Mouse (Mus musculus): ENCODE measurements around the gene Iscu. TPM values are rescaled to one million over a fixed set of nuclear protein-coding genes. Genes with fewer than 3 reads are reported as not detected.
"Not testable (repeated sequence)": the region's sequence is repeated elsewhere in the genome, so short reads cannot be mapped to it uniquely, and the experiment has no call there.

Iscu gene
- polyA plus RNA-seq, 1 experiment from 2014 or later = 108 TPM

DNA sequence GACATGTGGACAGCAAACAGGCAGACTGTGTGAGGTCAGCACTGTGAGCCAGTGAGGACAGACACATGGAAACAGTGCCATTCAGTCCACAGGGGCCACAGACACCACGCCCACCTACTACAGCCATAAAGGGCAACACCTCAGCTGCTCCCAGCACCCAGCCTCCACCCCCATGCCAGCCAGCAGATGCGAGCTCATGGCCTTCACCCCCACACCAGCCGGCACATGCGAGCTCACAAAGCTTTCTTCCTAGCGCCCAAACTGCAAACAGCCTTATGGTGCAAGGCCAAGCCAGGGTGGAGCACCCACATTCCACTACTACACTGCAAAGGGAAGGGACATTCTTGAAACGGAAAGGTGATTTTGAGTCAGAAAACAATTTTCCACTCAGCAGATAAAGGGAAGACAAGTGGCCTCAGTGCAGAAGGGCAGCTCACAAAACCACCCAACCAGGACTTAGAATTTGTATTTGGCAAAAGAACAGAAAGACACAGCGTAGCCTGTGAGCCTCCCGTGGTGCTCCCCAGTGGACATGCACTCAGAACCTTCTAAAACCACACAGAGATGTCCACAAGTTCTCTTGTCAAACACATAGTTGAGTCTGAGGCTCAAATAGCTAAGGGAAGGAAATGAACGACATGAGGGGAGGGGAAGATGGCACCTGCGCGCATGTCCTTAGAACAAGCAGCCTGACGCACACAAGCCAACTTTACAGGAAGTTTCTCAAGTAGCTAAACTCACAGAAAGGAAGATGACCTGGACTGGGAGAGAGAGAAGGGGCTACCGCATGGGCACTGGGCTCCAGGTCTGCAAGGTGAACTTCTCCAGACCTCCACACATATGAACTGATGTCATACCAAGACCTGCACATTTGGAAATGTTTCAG is 6.7 kb upstream of the Iscu start:
- no peak for ATAC-seq (ENCODE audit: borderline replicate concordance, extremely low read depth, low FRiP score, low TSS enrichment)
- no peaks in the 10 kb centered on the region for H3K9me3 ChIP-seq

DNA sequence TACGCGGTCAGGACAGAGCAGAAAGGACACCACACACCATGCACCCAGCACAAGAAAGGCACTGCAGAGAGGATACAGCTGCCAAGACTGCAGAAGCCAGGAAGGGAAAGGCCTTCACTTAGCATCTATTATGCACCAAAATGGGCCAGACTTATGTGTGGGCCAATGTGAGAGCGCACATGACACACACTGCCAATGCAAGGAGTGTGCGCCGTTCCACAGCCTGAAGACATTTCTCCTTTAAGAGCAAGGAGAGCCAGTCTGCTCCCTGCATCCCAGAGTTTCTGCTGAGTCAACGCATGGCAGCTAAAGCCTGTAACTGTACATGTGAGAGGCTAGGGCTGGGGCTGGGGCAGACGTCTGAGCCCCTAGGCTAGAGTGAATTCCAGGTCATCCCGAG is 3.7 kb upstream of the Iscu start:
- peaks cover 32% of the 10 kb centered on the region for H3K36me3 ChIP-seq
- H3K4me2 ChIP-seq = no peak overlapping the region
- H3K4me3 ChIP-seq = no peak overlapping the region

More for the DNA sequence above, 6.7 kb upstream of the Iscu start:
- H3K4me1 ChIP-seq = peaks cover 16% of the 10 kb centered on the region
- no peak overlapping the region for H3K4me3 ChIP-seq
- 86% methylated on average over 13 of the region's 13 CpGs for WGBS
- H3K9ac ChIP-seq = no peak overlapping the region
- no peak overlapping the region for H3K4me2 ChIP-seq
- H3K27ac ChIP-seq = no peak overlapping the region
- H3K36me3 ChIP-seq = peaks cover 62% of the 10 kb centered on the region
- no peaks in the 10 kb centered on the region for H3K27me3 ChIP-seq

DNA sequence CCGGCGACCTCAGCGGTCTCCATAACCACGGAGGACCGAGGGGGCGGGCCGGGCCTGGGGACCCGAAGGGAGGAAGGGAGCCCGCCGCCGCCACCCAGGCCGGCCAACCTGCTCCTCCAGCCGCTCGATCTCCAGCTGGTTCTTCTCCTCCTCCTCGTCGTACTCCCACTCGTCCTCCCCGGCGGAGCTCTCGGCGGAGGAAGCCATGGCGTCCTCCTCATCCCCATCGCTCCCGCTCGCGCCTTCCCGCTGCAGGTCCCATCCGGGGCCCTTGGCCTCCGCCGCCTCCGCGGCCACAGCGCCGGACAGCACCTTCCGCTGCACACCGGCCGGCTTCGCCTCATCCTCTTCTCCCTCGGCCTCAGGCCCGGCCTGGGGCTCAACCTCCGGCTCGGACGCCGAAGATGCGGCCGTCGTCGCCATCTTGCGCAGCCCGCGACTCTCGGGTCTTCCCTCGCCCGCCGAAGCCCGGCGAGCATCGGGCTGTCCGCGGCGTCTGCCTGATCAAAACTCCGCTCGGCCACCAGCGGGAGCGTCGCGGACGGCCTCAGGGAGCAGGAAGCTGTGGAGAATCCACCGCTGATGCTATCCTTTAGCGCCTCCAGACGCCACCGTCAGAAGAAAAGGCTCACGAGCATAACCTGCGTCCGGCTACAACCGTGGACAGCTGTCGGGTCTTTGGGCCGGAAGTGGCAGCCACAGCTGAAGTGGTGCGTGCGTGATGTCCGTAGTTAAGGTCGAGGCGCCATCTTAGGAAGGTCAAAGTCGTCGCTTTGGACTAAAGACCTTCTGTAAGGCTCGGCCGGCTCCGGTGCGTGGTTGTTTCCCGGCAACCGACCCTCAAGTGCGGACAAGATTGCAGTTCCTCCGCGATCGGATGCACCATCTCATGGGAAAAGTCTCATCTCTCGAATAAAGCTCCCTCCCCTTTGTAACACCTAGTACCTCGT is 1.1 kb upstream of the Iscu start:
- ATAC-seq (ENCODE audit: borderline replicate concordance, extremely low read depth, low FRiP score, low TSS enrichment) = peak; percentile 87
- WGBS = under 1% methylated on average over 95 of the region's 97 CpGs
- peak overlapping the region; percentile 99 for H3K4me3 ChIP-seq
- no peaks in the 10 kb centered on the region for H3K9me3 ChIP-seq
- no peaks in the 10 kb centered on the region for H3K27me3 ChIP-seq
- H3K9ac ChIP-seq = peak overlapping the region; percentile 94
- H3K36me3 ChIP-seq = peaks cover 43% of the 10 kb centered on the region
- H3K4me2 ChIP-seq = peak overlapping the region; percentile 89
- peak overlapping the region; percentile 96 for H3K27ac ChIP-seq
- peaks cover 26% of the 10 kb centered on the region for H3K4me1 ChIP-seq

More for the DNA sequence above, 3.7 kb upstream of the Iscu start:
- Histone ChIP-seq H3K9ac (no peak overlapping the region), H3K9me3 (no peaks in the 10 kb centered on the region), H3K27ac (no peak overlapping the region), H3K27me3 (no peaks in the 10 kb centered on the region), H3K4me1 (peaks cover 23% of the 10 kb centered on the region)
- 88% methylated on average over 8 of the region's 8 CpGs for WGBS
- ATAC-seq (ENCODE audit: borderline replicate concordance, extremely low read depth, low FRiP score, low TSS enrichment) = no peak

DNA sequence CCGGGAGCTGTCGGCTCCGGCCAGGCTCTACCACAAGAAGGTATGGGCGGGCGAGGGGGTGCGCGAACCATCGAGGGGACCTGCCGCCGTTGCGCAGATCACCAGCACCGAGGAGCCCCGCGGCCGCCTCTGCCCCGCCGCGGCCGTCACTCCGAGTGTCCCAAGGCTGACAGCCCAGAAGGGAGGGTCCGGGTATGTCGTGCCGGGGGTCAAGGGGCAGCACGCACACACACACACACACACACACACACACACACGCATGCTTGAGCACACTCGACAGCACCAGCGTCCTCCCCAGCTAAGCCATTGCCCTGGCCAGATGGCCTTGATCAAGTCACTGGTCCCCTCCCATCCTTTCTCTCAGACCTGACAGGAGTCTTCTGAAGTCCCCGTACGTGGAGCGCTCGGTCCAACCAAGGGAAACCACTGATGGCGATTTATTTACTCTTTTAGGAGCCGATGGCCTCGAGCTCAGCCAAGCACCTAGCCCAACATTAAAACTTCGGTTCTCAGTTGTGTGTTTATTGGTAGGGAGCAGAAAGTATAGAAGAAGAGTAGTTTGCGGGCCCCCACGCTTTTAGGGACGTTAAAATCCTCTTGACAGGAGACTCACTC is 464 bp downstream of the Iscu start:
- ATAC-seq (ENCODE audit: borderline replicate concordance, extremely low read depth, low FRiP score, low TSS enrichment) = peak; percentile 32
- Histone ChIP-seq H3K27ac (peak overlapping the region; percentile 5; the same call in 1 of the 2 replicates), H3K4me2 (peak overlapping the region; percentile 89), H3K4me3 (peak overlapping the region; percentile 99), H3K9ac (peak overlapping the region; percentile 57), H3K9me3 (no peaks in the 10 kb centered on the region), H3K27me3 (no peaks in the 10 kb centered on the region), H3K4me1 (peaks cover 26% of the 10 kb centered on the region), H3K36me3 (peaks cover 39% of the 10 kb centered on the region)
- WGBS = under 1% methylated on average over 35 of the region's 38 CpGs

DNA sequence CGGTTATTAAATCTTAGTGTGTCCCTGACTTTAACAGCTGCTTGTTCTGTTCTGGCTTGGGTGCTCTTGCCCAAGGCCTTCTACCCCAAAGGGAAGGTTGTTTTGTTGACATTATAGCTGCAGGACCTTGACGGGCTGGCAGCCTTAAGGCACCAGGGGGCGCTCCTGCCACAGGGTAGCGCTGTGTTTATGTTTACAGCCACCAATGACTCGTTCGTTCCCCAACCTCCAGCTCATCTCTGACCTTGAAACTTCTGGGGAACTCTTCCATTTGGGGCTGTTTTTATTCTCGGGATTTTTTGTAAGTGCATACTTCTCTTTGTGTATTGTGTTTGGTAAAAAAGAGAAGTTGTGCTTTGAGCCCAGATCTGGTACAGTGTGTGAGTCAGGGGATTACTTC is 1.1 kb downstream of the Iscu start:
- H3K27ac ChIP-seq = no peak overlapping the region

DNA sequence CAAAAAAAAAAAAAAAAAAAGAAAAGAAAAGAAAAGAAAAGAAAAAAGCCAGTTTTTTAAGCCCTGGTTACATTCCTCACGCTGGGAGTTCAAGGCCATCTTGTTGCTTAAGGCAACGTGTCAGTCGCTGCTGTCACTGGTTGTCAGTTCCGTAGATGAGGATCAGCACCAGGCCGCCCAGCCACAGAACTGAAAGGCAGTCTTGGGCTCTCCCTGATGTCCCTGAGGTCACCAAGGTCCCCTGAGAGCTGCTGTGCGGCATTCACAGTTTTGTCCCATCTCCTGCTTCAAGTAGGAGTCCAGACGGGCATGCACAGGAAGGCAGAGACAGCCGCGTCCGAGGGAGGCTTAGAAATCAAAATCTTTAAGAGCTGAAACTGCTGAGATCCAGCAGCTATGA is 3.0 kb downstream of the Iscu start:
- Histone ChIP-seq H3K4me2 (no peak overlapping the region), H3K36me3 (peaks cover 30% of the 10 kb centered on the region), H3K4me1 (peaks cover 13% of the 10 kb centered on the region), H3K27ac (no peak overlapping the region), H3K9me3 (no peaks in the 10 kb centered on the region), H3K9ac (no peak overlapping the region), H3K27me3 (no peaks in the 10 kb centered on the region), H3K4me3 (no peak overlapping the region)
- 89% methylated on average over 10 of the region's 10 CpGs for WGBS
- no peak for ATAC-seq (ENCODE audit: borderline replicate concordance, extremely low read depth, low FRiP score, low TSS enrichment)

More for the DNA sequence above, 1.1 kb downstream of the Iscu start:
- Histone ChIP-seq H3K4me1 (peaks cover 26% of the 10 kb centered on the region), H3K36me3 (peaks cover 32% of the 10 kb centered on the region), H3K4me2 (peak overlapping the region; percentile 89), H3K9me3 (no peaks in the 10 kb centered on the region), H3K27me3 (no peaks in the 10 kb centered on the region), H3K4me3 (peak overlapping the region; percentile 99), H3K9ac (peak overlapping the region; percentile 57)
- no peak for ATAC-seq (ENCODE audit: borderline replicate concordance, extremely low read depth, low FRiP score, low TSS enrichment)
- WGBS = under 1% methylated on average over 7 of the region's 7 CpGs

DNA sequence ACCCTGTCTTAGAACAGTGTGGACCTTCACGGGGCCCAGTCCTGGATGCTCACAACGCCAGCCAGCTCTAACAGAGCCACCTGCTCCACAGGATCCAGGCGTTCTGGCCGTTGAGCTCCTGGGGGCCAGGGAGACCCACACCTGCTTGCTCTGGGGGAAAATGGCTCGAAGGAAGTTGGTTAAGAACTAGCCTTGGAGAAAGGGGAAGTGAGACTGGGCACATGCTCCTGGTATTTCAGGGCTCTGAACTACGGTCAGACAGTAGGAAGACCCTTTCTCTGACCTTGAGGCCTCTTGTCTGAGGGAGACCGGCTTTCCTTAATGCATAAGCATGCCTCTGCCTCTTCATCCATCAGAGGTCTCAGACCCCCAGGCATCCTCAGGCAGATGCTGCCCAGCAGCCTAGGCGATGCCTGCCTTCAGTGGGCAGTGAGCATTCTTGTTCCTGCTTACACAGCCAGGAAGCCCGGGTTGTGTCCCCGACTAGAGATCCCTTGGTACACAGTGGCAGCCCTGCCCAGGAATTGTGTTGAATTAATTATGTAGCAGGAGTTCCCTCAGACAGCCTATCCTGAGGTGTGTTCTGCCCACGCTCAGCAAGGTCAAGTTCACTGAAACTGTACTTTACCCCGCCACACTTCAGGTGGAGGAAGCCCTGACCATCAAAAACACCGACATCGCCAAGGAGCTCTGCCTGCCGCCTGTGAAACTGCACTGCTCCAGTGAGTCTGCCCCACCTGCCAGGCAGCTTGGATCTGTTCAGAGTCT is 3.8 kb downstream of the Iscu start:
- no peaks in the 10 kb centered on the region for H3K27me3 ChIP-seq
- H3K4me1 ChIP-seq = peaks cover 10% of the 10 kb centered on the region
- peaks cover 30% of the 10 kb centered on the region for H3K36me3 ChIP-seq
- no peak overlapping the region for H3K27ac ChIP-seq
- no peaks in the 10 kb centered on the region for H3K9me3 ChIP-seq
- WGBS = 92% methylated on average over 15 of the region's 15 CpGs
- no peak for ATAC-seq (ENCODE audit: borderline replicate concordance, extremely low read depth, low FRiP score, low TSS enrichment)
- H3K4me3 ChIP-seq = no peak overlapping the region
- H3K4me2 ChIP-seq = no peak overlapping the region
- no peak overlapping the region for H3K9ac ChIP-seq

DNA sequence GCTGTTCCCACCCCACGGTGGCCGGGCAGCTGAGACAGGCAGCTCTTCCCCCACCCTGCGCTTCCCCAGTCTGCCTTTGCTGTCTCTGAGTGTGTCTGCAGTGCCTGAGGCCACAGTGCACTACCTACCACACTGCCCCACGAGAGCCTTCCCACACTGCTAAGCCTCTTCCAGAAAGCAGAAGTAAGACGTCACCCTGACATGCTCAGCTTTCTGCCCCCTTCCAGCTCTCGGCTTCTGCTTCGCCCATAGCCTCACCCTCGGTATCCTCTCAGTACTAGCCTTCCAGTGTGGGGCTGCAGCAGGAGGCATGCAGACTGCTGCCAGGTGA is 4.3 kb downstream of the Iscu start:
- no peak overlapping the region for H3K4me3 ChIP-seq
- ATAC-seq (ENCODE audit: borderline replicate concordance, extremely low read depth, low FRiP score, low TSS enrichment) = no peak
- H3K4me1 ChIP-seq = peaks cover 10% of the 10 kb centered on the region
- no peaks in the 10 kb centered on the region for H3K27me3 ChIP-seq
- H3K9me3 ChIP-seq = no peaks in the 10 kb centered on the region
- no peak overlapping the region for H3K27ac ChIP-seq
- 84% methylated on average over 8 of the region's 8 CpGs for WGBS
- H3K4me2 ChIP-seq = no peak overlapping the region
- peaks cover 30% of the 10 kb centered on the region for H3K36me3 ChIP-seq
- H3K9ac ChIP-seq = no peak overlapping the region

DNA sequence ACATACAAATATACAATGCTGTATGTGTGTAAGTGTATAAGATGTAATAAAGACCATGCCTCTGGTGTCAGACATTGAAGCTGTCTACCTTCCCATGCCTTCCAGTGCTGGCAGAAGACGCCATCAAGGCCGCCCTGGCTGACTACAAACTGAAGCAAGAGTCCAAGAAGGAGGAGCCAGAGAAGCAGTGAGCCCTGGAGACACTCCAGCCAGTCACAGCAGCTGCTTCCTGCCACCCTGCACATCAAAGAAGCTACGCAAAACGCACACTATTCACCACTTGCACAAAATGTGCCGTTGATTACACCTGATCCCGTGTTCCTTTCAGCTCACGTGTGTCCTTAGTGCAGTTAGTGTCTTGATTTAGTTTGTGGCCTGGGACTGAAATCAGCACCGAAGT is 5.2 kb downstream of the Iscu start:
- H3K27ac ChIP-seq; ATAC-seq (ENCODE audit: borderline replicate concordance, extremely low read depth, low FRiP score, low TSS enrichment); H3K9ac ChIP-seq; H3K9me3 ChIP-seq; H3K4me2 ChIP-seq; H3K4me3 ChIP-seq; H3K27me3 ChIP-seq: not testable (repeated sequence)
- WGBS = 83% methylated on average over 8 of the region's 8 CpGs
- Histone ChIP-seq H3K36me3 (peaks cover 30% of the 10 kb centered on the region), H3K4me1 (peaks cover 12% of the 10 kb centered on the region)

DNA sequence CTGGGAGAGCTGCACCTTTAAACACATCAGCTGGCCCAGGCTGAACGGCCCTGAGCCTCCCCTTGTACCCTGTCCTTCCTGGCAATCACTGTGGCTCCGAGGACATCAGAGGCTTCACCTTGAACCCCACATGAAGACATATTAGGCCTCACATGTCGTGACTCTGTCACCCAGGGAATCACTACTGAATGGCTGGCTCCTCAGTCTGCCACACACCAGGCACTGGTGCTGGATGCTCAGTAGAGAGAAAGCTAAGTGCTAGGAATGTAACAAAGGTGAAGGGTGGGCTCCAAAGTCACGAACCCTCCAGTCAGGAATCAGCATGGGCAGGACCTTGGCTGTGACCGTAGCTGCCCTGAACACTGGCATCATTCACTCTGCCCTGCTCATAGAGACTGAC is 7.0 kb downstream of the Iscu start:
- Histone ChIP-seq H3K27me3 (peaks cover 4% of the 10 kb centered on the region; the same call in 1 of the 2 replicates), H3K27ac (no peak overlapping the region), H3K4me1 (peaks cover 19% of the 10 kb centered on the region), H3K4me3 (no peak overlapping the region), H3K9ac (no peak overlapping the region), H3K9me3 (no peaks in the 10 kb centered on the region), H3K4me2 (no peak overlapping the region), H3K36me3 (peaks cover 26% of the 10 kb centered on the region)
- WGBS = 64% methylated on average over 5 of the region's 5 CpGs
- ATAC-seq (ENCODE audit: borderline replicate concordance, extremely low read depth, low FRiP score, low TSS enrichment) = no peak

Measured in lung, embryonic 15.5 days (tissue).